Mouse (Mus musculus) stomach, postnatal 0 days (tissue): Measurements from ENCODE around the gene Aagab.

ENCODE experiments used
- CTCF ChIP-seq: IDR thresholded peaks from 2 replicates; pipeline ENCODE4 v1.5.1; 2016; ENCODE audit warnings: antibody characterized with exemption, low read depth, mild to moderate bottlenecking, moderate library complexity
- EP300 ChIP-seq: optimal IDR thresholded peaks from 2 replicates; pipeline ENCODE3; 2016; ENCODE audit warnings: antibody characterized with exemption

- TF ChIP-seq CTCF (no peak), EP300 (no peak)
These were observed 10.7 kb upstream of the Aagab start for GRCm38 (mm10) chr9:63591661-63592256.
